Mouse (Mus musculus) embryonic facial prominence, embryonic 12.5 days (tissue): ENCODE results near the gene Trpm4. TPM values are rescaled to one million over a fixed set of nuclear protein-coding genes. Genes with fewer than 3 reads are reported as not detected.

Experiments used
- ATAC-seq: fragments of 200-750 bp; cut with Nextera tagmentation; 2 replicates; pipeline ENCODE4 v1.8.0; 2017; ENCODE audit not compliant: insufficient number of reproducible peaks, insufficient read depth, low FRiP score, low TSS enrichment
- H3K27ac ChIP-seq: fragments of 300-500 bp; sonication (generic); 2 replicates; pipeline ENCODE4 v1.5.1; 2016; ENCODE audit warnings: mild to moderate bottlenecking
- H3K27me3 ChIP-seq: fragments of 300-500 bp; sonication (generic); 2 replicates; pipeline ENCODE4 v1.6.1; 2016; ENCODE audit warnings: mild to moderate bottlenecking, moderate library complexity
- H3K36me3 ChIP-seq: fragments of 300-500 bp; sonication (generic); 2 replicates; pipeline ENCODE4 v1.6.1; 2016; ENCODE audit warnings: mild to moderate bottlenecking
- H3K4me1 ChIP-seq: fragments of 300-500 bp; sonication (generic); 2 replicates; pipeline ENCODE4 v1.6.1; 2016
- H3K4me2 ChIP-seq: fragments of 300-500 bp; sonication (generic); replicated peaks from 2 replicates; pipeline ENCODE4 v1.6.1; 2016; ENCODE audit warnings: mild to moderate bottlenecking, moderate library complexity
- H3K4me3 ChIP-seq: fragments of 300-500 bp; sonication (generic); 2 replicates; pipeline ENCODE4 v1.5.1; 2016; ENCODE audit warnings: mild to moderate bottlenecking
- H3K9ac ChIP-seq: fragments of 300-500 bp; sonication (generic); 2 replicates; pipeline ENCODE4 v1.6.1; 2016; ENCODE audit warnings: mild to moderate bottlenecking, moderate library complexity
- H3K9me3 ChIP-seq: fragments of 300-500 bp; sonication (generic); 2 replicates; pipeline ENCODE4 v1.6.1; 2016; ENCODE audit warnings: mild to moderate bottlenecking, moderate library complexity
- WGBS: fragments of 180-500 bp; shearing (Covaris S2); methylation state at CpG from one replicate; pipeline ENCODE4 v1.1.7; 2016; 5-methylcytosine and 5-hydroxymethylcytosine counted together
- polyA plus RNA-seq: library from polyadenylated mRNA; unstranded; fragments of >200 nt; fragmentation: Nextera tagmentation; extraction: Ambion mirVana; gene quantifications from 2 replicates; pipeline ENCODE4 v1.2.1, GENCODE M21; 2016

The Trpm4 gene
- polyA plus RNA-seq, 1 experiment from 2014 or later = 16.1 TPM

DNA sequence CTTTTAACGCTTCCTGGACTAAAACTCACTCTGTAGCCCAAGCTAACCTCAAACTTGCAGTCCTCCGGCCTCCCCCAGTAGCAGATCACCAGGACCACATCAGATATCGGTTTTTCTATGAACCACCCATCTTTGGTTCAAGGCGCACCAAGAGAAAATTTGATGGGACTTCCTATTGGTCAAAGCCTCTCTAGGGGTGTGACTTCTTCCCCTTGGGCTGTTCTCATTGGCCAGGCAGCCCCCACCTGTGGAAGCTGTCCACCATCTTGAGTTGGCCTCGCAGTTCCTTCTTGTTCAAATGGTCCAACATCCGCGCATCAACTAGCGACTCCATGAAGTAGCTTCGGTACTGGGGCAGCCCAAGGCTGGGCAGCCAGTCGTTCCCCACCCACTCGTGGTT lies 8.5 kb upstream of the Trpm4 start:
- no peaks in the 10 kb centered on the region; the same call in 1 of the 2 replicates for H3K27me3 ChIP-seq
- peaks cover 32% of the 10 kb centered on the region for H3K4me1 ChIP-seq
- no peaks in the 10 kb centered on the region for H3K9me3 ChIP-seq
- H3K4me3 ChIP-seq = no peak overlapping the region
- no peak overlapping the region for H3K9ac ChIP-seq
- H3K4me2 ChIP-seq = no peak overlapping the region
- no peaks in the 10 kb centered on the region for H3K36me3 ChIP-seq
- WGBS = 92% methylated on average over 11 of the region's 11 CpGs
- no peak for ATAC-seq
- H3K27ac ChIP-seq = no peak overlapping the region; the same call in 1 of the 2 replicates

DNA sequence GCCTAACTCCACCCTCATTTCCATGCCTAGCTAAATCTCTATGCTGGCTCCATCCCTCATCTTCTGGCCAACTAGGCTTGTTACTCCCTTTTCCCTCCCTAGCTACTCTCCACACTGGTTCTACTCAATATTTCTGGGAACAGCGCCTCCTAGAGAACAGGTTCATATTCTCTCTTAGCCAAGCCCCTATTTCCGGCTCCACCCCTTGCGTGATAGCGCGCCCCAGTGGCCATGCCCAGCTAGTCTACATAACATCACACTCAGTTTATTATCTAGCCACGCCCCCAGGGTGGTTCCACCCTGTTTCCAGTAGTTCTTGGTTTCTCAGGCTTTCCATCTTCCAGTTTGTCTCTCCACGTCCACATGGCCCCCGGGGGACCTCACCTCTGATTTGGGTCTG lies 7.7 kb upstream of the Trpm4 start:
- no peak for ATAC-seq
- peak overlapping the region; percentile 93 for H3K4me2 ChIP-seq
- H3K4me1 ChIP-seq = peaks cover 32% of the 10 kb centered on the region
- H3K27ac ChIP-seq = peak overlapping the region; percentile 72
- peak overlapping the region; percentile 52 for H3K4me3 ChIP-seq
- H3K9me3 ChIP-seq = no peaks in the 10 kb centered on the region
- WGBS = 2% methylated on average over 8 of the region's 8 CpGs
- H3K9ac ChIP-seq = no peak overlapping the region
- H3K27me3 ChIP-seq = no peaks in the 10 kb centered on the region; the same call in 1 of the 2 replicates
- H3K36me3 ChIP-seq = no peaks in the 10 kb centered on the region

DNA sequence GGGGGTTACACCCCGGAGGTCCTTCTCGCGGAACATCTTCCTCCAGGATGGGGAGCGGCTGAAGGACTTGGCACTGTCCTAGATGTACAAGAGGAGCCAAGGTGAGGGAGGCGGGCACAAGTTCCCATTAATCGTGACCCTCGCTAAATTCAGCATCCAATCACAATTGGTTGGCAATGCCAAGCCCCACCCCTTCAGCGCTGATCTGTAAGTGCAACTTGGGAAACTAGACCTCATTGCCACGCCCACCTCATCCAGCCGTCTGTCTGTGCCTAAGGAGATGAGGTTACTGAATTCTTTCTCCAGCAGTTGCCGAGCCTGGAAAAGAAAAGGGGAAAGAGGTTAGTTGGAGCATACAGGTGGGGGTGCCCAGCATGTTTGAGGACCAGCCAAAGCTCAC lies 7.1 kb upstream of the Trpm4 start:
- H3K9ac ChIP-seq = peak overlapping the region; percentile 63
- H3K4me3 ChIP-seq = peak overlapping the region; percentile 52
- H3K27me3 ChIP-seq = no peaks in the 10 kb centered on the region; the same call in 1 of the 2 replicates
- peak overlapping the region; percentile 93 for H3K4me2 ChIP-seq
- ATAC-seq = no peak
- H3K9me3 ChIP-seq = no peaks in the 10 kb centered on the region
- H3K4me1 ChIP-seq = peaks cover 32% of the 10 kb centered on the region
- H3K36me3 ChIP-seq = no peaks in the 10 kb centered on the region
- H3K27ac ChIP-seq = peak overlapping the region; percentile 72
- under 1% methylated on average over 11 of the region's 11 CpGs for WGBS

DNA sequence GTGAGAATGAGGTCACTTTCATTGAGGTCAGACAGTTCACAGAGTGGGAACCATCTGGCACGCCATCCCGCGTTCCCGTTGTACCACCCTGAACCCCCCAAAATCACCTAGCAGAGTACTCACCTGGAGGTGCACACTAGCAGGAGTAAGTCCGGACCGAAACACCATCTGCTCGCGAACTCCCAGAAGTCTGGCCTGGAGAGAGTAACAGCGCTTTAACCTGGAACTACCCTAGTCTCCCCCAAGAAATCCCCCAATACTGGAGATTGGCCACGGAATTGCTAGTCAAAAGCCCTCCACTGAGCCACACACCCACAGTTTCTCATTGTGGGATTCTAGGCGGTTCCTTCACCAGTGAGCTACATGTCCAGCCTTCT lies 6.5 kb upstream of the Trpm4 start:
- 1% methylated on average over 11 of the region's 11 CpGs for WGBS
- peak overlapping the region; percentile 93 for H3K4me2 ChIP-seq
- H3K4me1 ChIP-seq = peaks cover 36% of the 10 kb centered on the region
- H3K27me3 ChIP-seq = no peaks in the 10 kb centered on the region; the same call in 1 of the 2 replicates
- H3K36me3 ChIP-seq = no peaks in the 10 kb centered on the region
- ATAC-seq = no peak
- H3K9ac ChIP-seq = peak overlapping the region; percentile 63
- H3K4me3 ChIP-seq = peak overlapping the region; percentile 52
- no peaks in the 10 kb centered on the region for H3K9me3 ChIP-seq
- peak overlapping the region; percentile 50 for H3K27ac ChIP-seq

DNA sequence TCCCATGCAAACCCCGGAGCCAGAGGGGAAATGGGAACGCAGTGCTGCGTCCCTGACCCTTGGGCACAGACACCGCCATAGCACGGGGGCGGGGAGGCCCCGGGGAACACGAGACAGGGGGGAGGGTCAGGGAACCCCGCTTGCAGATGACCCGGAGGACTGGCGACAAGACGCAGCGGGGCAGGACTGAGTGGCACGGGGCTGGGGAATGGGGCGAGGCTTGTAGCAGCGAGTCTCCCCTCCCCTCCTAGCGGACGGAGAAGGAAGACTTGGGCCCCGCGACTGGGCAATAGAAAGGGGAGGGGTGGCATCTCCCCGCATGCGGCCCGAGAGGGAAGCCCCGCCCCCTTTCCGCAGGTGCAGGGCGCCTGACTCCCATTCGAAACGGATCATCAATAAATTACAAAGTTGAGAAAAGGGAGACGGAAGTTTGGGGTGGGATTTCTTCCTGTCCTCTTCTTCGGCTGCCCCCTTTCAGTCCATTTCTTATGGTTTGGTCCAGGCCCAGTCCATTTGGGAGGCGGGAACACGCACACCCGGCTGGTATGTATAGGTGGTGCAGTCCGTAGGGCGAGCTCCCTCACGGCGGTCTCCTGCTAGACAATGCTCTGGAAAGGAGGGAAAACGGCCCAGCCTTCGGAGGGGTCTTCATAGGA lies 6.0 kb upstream of the Trpm4 start:
- Histone ChIP-seq H3K9me3 (no peaks in the 10 kb centered on the region), H3K36me3 (no peaks in the 10 kb centered on the region), H3K4me1 (peaks cover 41% of the 10 kb centered on the region), H3K27me3 (no peaks in the 10 kb centered on the region; the same call in 1 of the 2 replicates), H3K4me3 (peak overlapping the region; percentile 52), H3K27ac (peak overlapping the region; percentile 50), H3K9ac (peak overlapping the region; percentile 63), H3K4me2 (peak overlapping the region; percentile 93)
- under 1% methylated on average over 38 of the region's 39 CpGs for WGBS
- peak; percentile 74 for ATAC-seq

DNA sequence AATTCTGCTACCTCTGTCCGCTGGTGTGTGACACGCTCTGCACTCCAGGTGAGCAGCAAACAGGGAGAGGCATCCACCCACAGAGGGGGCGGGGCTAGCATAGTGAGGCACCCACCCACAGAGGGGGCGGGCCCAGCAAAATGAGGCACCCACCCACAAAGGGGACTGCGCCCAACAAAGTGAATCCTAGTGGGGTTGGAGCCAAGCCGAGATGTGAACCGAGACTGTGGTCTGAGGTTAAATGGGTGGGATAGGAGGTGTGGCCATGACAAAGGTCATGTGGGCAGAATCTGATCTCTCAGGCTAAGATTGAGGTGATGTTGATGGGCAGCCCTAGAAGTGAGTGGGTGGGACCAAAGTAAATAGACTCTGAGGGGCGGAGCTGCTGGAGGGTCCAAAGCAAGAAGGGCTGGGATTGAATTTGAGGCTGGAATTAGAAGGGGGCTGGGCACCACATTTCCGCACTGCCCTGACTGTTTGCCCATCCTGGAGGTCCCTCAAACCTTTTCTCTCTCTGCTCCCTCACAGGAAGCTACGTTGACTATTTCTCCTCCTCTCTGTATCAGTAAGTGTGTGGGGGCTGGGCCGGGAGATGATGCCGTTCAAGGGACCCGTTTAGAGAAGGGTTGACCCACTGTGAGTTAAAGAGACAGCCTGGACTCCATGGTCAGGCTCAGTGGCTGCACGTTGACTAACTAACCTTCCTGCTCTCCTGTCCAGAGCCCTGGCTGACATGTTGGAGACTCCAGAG lies 4.8 kb upstream of the Trpm4 start:
- peaks cover 46% of the 10 kb centered on the region for H3K4me1 ChIP-seq
- peak overlapping the region; percentile 37; the same call in 1 of the 2 replicates for H3K27ac ChIP-seq
- no peaks in the 10 kb centered on the region for H3K36me3 ChIP-seq
- 0 out of 2 replicates have a peak, but pooled peaks have one; percentile 10 for ATAC-seq
- WGBS = 3% methylated on average over 14 of the region's 14 CpGs
- peak overlapping the region; percentile 93 for H3K4me2 ChIP-seq
- H3K9me3 ChIP-seq = no peaks in the 10 kb centered on the region
- peak overlapping the region; percentile 52 for H3K4me3 ChIP-seq
- H3K9ac ChIP-seq = peak overlapping the region; percentile 63
- H3K27me3 ChIP-seq = no peaks in the 10 kb centered on the region

DNA sequence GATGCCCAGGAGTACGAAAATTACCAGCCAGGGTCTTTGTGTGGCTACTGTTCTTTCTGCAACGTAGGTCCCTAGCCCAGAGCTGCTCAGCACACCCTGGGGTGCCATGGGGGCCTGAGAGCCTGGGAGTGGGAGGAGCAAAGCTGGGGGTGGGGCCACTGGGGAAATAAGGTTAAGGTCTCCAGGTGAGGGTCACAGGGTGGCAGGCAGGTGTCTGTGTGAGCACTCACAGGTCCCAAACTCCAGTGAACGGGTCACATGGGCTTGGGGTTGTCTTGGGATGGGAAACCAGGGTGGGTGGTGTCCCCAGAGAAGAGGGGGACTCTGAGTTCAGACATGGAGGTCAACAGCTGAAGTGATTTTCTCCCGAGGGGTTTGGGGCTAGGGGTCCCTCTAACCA lies 3.9 kb upstream of the Trpm4 start:
- Histone ChIP-seq H3K36me3 (no peaks in the 10 kb centered on the region), H3K4me1 (peaks cover 51% of the 10 kb centered on the region), H3K9me3 (no peaks in the 10 kb centered on the region), H3K27me3 (no peaks in the 10 kb centered on the region), H3K4me3 (no peak overlapping the region), H3K4me2 (peak overlapping the region; percentile 93; the same call in 1 of the 2 replicates), H3K27ac (peak overlapping the region; percentile 18; the same call in 1 of the 2 replicates), H3K9ac (no peak overlapping the region)
- no peak for ATAC-seq
- WGBS = 15% methylated on average over 4 of the region's 4 CpGs

DNA sequence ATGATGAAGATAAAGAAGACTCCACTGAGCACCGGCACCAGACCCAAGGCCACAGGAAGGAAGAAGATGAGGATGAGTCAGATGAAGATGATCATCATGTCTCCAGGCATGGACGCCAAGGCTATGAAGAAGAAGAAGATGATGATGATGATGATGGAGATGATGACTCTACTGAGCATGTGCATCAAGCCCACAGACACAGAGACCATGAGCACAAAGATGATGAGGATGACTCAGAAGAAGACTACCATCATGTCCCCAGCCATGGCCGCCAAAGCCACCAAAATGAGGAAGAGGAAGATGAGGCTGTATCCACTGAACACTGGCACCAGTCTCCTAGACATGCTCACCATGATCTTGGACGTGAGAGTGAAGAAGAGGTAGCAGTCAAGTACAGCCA lies 2.7 kb upstream of the Trpm4 start:
- H3K4me1 ChIP-seq = peaks cover 52% of the 10 kb centered on the region
- no peak overlapping the region for H3K27ac ChIP-seq
- no peaks in the 10 kb centered on the region for H3K9me3 ChIP-seq
- H3K4me2 ChIP-seq = no peak overlapping the region
- WGBS = 91% methylated on average over 4 of the region's 4 CpGs
- H3K27me3 ChIP-seq = no peaks in the 10 kb centered on the region
- no peak overlapping the region for H3K9ac ChIP-seq
- no peak for ATAC-seq
- H3K36me3 ChIP-seq = no peaks in the 10 kb centered on the region
- no peak overlapping the region for H3K4me3 ChIP-seq

DNA sequence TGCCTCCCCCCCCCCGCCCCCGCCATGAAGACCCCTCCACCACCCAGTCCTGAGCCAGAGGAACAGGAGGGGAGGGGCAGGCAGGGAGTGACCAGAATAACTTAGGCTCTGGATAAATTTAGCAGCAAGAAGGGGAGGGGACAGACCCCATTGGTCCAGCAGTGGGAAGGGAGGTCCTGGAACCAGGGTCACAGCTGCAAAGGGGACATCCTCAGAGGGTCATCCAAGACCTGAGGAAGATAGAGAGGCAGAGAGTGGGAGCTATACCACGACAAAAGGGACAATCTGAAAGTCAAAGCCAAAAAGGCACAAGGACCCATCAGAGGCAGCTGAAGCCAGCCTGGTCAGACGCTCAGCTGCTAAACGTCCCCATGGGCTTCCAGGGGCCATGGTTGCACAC lies 1.5 kb upstream of the Trpm4 start, which contains the start of gene Hrc:
Gene Hrc (plus strand): TSS at position 235 of the 400 bp plus-strand sequence.
- Histone ChIP-seq H3K4me2 (peak within 1 kb of the TSS; percentile 78), H3K9ac (peak within 1 kb of the TSS; percentile 54; the same call in 1 of the 2 replicates), H3K27me3 (no peaks in the 10 kb centered on the region), H3K27ac (peak within 1 kb of the TSS; percentile 81), H3K4me1 (peaks cover 39% of the 10 kb centered on the region), H3K4me3 (peak within 1 kb of the TSS; percentile 51; the same call in 1 of the 2 replicates), H3K9me3 (no peaks in the 10 kb centered on the region), H3K36me3 (no peaks in the 10 kb centered on the region)
- WGBS = 31% methylated on average over 5 of the region's 5 CpGs
- ATAC-seq = no peak

DNA sequence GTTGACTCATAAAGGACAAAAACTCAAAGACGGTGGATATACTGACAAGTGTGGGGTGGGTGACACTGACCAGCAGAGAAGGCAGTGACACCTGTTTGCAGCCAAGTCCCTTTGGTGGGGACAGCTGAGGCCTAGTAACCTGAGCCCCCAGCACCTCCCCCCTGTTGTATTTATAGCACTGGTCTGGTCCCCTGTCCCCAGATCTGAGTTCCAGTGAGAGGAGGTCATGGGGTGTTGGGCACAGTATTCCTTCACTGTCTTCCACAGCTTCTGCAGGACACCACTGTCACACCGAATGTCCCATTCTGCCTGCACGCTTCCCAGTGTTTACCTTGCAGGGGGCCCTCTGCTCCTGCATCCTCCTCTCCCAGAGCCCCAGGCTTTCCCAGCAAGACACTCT lies 1.0 kb upstream of the Trpm4 start:
- Histone ChIP-seq H3K27ac (peak overlapping the region; percentile 18; the same call in 1 of the 2 replicates), H3K4me3 (no peak overlapping the region), H3K9ac (0 out of 2 replicates have a peak overlapping the region, but pooled peaks have one; percentile 54), H3K4me1 (peaks cover 38% of the 10 kb centered on the region), H3K27me3 (no peaks in the 10 kb centered on the region), H3K36me3 (no peaks in the 10 kb centered on the region), H3K4me2 (peak overlapping the region; percentile 78; the same call in 1 of the 2 replicates), H3K9me3 (no peaks in the 10 kb centered on the region)
- 24% methylated on average over 3 of the region's 3 CpGs for WGBS
- no peak for ATAC-seq

DNA sequence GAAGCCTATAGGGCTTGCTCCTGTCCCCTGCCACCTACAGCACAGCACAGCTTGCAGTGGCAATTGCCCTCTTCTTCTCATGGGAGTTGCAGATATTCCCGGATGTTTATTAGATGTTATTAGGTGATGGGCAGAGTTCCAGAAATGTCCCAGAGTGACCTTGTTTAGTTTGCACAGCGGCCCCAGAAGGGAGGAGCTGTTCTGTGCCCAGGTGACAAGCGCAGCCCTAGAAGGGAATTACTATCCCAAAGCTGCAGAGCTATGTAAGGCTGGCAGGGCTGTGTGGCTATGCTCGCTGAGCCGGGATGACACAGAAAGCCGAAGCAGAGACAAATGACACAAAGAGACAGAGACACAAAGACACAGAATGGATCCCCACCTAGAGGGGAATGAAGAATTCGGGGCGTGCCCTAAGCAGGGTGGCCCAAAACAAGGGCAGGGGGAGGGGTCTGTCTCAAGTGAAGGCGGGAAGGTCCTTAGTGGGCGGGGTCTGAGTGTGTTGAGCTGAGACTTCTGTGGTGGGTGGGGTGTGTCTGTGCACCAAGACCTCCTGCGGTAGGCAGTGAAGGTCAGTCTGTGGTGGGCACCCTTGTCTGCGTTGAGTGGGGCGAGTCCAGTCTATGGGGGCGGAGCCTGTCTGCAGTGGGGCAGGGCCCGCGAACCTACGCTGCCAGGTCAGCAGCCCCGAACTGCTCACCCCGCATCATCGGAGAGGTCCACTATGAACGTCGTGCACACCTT lies 725 bp downstream of the Trpm4 start:
- H3K27me3 ChIP-seq = no peaks in the 10 kb centered on the region
- WGBS = 4% methylated on average over 22 of the region's 22 CpGs
- H3K36me3 ChIP-seq = no peaks in the 10 kb centered on the region
- peak overlapping the region; percentile 54 for H3K9ac ChIP-seq
- peak overlapping the region; percentile 81 for H3K27ac ChIP-seq
- peaks cover 23% of the 10 kb centered on the region for H3K4me1 ChIP-seq
- H3K4me3 ChIP-seq = peak overlapping the region; percentile 51
- no peaks in the 10 kb centered on the region for H3K9me3 ChIP-seq
- peak; percentile 36 for ATAC-seq
- peak overlapping the region; percentile 78 for H3K4me2 ChIP-seq
